Mouse (Mus musculus) G1E (cell line): ENCODE data around the gene Gm8122.
"Not testable (repeated sequence)": the region's sequence is repeated elsewhere in the genome, so short reads cannot be mapped to it uniquely, and the experiment has no call there.

Source experiments
- CTCF ChIP-seq: IDR thresholded peaks from 2 replicates; pipeline ENCODE4 v1.5.1; 2012; ENCODE audit warnings: low read depth, low read length, inconsistent platforms, mixed read lengths
- GATA2 ChIP-seq: IDR thresholded peaks from 2 replicates; pipeline ENCODE4 v1.6.1; 2012; ENCODE audit warnings: low read depth, low read length, inconsistent platforms, borderline replicate concordance
- TAL1 ChIP-seq: conservative IDR thresholded peaks from 2 replicates; pipeline ENCODE4 v1.6.1; 2012; ENCODE audit warnings: low read depth, low read length, inconsistent platforms, mixed read lengths

DNA sequence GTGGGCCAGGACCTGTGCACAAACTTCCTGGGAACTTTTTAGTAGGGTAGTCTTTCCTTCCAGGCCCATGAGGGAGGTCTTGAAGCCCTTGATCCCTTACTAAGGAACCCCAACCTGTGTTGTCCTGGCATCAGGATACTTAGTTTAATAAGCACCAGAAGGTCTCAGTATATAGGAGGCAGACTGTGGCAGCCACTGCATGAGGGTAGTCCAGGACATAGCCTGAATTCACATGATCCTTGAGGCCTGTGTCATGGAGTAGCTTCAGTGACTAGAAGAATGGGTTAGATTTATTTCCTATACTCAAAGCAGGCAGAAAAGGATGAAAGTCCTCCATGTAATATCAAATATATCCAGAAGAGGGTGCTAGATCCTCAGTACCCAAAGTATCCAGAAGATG is 2.7 kb upstream of the Gm8122 start:
- not testable (repeated sequence) for TF ChIP-seq TAL1, CTCF, GATA2
